Mouse (Mus musculus): ENCODE measurements around the gene Olfr1039. TPM values are rescaled to one million over a fixed set of nuclear protein-coding genes. Genes with fewer than 3 reads are reported as not detected.
"Not testable (repeated sequence)": the region's sequence is repeated elsewhere in the genome, so short reads cannot be mapped to it uniquely, and the experiment has no call there.

Gene Olfr1039
- polyA plus RNA-seq (2012; ENCODE audit: insufficient read depth, insufficient read length, missing spikeins), result not detected in 2 replicates

DNA sequence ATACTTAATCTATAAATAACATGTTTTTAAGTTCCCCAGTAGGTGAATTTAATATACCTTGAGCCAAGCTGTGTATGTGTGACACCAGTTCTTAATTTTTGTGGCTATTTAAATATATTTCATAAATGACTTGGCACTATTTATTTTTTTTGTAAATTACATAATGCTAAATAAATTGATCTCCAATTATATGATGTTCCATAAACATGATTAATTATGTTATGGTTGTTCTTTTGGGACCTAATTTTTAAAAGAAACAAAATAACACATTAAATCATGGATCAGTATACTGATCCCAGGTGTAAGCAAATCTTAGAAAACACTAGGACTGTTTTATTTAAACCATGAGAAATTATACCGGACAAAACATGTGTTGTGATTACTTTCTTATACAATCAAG, at the start of gene Olfr1039:
Olfr1039 (minus strand) TSS at position 101 of the 400 bp plus-strand sequence.
- Histone ChIP-seq H3K4me1 (ENCODE audit: control insufficient read depth, insufficient read depth, insufficient read length, low read length) (no peaks in the 10 kb centered on the region), H3K27ac (replicated peaks; ENCODE audit: low read depth, low read length) (no peak within 1 kb of the TSS)

DNA sequence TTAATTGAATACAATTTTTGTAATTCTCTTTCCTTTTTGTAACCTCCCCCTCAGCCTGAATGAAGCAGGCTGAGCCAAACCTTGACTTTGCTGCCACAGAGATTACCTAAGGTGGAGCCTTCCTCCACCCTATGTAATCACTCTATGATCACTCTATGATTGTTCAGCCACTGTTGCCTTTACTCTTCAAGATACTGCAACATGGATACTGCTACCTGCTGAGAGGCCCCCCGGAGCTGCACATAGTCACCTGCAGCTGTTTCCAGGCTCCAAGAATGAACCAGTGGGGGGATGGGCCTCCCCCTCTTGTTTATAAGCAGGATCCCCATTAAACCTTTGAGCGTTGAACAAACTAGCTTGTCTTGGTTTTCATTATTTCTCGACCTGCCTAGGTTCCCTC, 44.2 kb upstream of the Olfr1039 start:
- no peak overlapping the region for H3K4me3 ChIP-seq (ENCODE audit: insufficient read depth, low read depth, low read length)
- H3K27ac ChIP-seq (replicated peaks; ENCODE audit: low read depth, low read length), result no peak overlapping the region
- H3K4me1 ChIP-seq (ENCODE audit: control insufficient read depth, insufficient read depth, insufficient read length, low read length), result no peaks in the 10 kb centered on the region

More for the DNA sequence above, at the start of gene Olfr1039:
- no peak within 1 kb of the TSS for H3K4me3 ChIP-seq (ENCODE audit: insufficient read depth, low read depth, low read length)

DNA sequence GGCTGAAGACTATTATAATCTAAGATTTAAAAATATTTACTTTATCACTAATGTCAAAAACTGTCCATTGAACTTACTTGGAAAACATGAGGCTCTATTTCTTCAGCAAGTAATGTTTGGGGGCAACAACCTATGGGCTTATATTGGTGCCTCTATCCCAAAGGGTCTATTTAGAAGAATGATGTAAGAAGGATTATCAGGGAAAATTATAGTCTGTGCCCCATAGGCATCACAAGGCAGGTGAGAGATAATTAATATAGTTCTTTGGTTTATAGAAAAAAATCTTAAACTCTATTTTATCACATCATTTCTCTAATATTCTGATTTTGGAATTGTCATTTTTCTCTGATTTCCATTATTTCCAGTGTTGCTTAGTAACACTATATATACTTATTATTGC, 42.0 kb upstream of the Olfr1039 start, which contains the start of gene Olfr1044:
Olfr1044 (minus strand) TSS at position 101 of the 400 bp plus-strand sequence.
- H3K27ac ChIP-seq (replicated peaks; ENCODE audit: low read depth, low read length), result no peak within 1 kb of the TSS
- H3K4me3 ChIP-seq (ENCODE audit: insufficient read depth, low read depth, low read length), result no peak within 1 kb of the TSS
- H3K4me1 ChIP-seq (ENCODE audit: control insufficient read depth, insufficient read depth, insufficient read length, low read length), result no peaks in the 10 kb centered on the region

DNA sequence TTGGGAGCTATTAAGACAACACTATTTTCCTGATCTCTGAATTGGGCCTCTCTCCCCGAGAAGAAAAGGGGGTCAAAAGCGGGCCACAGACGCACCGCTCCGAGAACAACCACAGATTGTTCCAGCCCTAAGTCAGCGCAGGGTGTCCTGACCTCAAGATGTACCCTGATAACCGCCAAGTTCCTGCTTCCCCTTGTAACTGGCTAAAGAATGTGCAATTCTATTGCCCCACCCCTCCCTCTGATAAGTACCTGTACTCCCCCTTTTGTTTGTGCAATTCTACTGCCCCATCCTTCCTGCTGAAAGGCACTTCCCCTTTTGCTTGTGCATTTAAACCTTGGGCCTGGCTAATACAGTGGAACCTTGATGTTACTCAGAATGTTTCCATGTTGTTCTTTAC, 39.7 kb upstream of the Olfr1039 start:
- not testable (repeated sequence) for H3K4me3 ChIP-seq (ENCODE audit: insufficient read depth, low read depth, low read length); H3K27ac ChIP-seq (replicated peaks; ENCODE audit: low read depth, low read length); H3K4me1 ChIP-seq (ENCODE audit: control insufficient read depth, insufficient read depth, insufficient read length, low read length)

DNA sequence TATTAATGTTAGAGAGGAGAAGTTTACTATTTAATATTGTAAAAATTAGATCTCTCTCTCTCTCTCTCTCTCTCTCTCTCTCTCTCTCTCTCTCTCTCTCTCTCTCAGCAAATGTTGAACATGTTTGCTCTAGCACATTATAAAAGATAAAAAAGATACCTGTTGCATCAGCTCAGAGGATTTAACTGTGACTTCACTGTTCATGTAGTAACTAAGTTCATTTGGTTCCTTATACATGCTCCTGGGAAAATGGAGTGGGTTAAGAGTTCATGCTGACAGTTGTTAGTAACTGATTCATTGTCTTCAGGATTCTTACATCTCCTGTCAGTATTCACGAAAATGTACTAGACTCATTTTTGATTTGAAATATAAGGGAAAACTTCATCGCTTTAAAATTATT, 31.7 kb upstream of the Olfr1039 start, which contains the start of gene Olfr1043:
Olfr1043 (minus strand) TSS at position 101 of the 400 bp plus-strand sequence.
- Histone ChIP-seq H3K4me1 (ENCODE audit: control insufficient read depth, insufficient read depth, insufficient read length, low read length) (no peaks in the 10 kb centered on the region), H3K27ac (replicated peaks; ENCODE audit: low read depth, low read length) (no peak within 1 kb of the TSS), H3K4me3 (ENCODE audit: insufficient read depth, low read depth, low read length) (no peak within 1 kb of the TSS)

DNA sequence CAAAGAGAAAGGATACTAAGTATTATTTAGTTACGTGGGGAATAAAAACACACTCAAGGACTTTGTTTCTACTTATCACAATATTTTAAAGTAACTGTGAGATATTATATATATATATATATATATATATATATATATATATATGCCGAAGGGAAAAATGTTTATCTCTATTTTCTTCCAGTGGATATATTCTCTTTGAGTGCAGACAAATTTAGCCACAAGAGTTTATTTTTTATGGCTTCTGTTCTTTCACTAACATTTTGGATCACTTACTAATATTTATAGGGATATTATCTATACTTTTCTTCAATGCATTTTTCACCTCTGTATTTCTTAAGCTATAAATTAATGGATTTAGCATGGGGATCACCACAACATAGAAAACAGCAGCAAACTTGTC, 26.0 kb upstream of the Olfr1039 start, which contains the start of gene Olfr1042:
Olfr1042 (minus strand) TSS at position 101 of the 400 bp plus-strand sequence.
- Histone ChIP-seq H3K4me3 (ENCODE audit: insufficient read depth, low read depth, low read length) (no peak within 1 kb of the TSS), H3K4me1 (ENCODE audit: control insufficient read depth, insufficient read depth, insufficient read length, low read length) (no peaks in the 10 kb centered on the region), H3K27ac (replicated peaks; ENCODE audit: low read depth, low read length) (no peak within 1 kb of the TSS)

DNA sequence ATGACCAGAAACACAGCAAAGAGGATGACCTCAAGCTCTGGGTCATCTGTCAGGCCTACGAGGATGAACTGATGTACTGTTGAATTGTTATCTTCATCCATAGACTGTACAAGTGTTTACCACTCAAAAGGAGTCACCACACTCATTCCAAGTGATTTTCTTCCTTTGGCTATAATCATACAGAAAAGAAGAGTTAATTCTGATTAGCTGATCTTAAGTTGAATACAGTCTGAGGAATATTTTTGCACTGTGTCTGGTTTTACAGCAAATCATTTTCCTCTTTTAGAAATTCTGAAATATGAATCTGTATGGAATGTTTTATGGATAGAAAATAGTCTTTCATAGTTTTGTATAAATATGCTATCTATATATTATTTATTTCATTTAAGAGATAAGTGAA, 10.9 kb upstream of the Olfr1039 start, which contains the start of gene Olfr1040:
Olfr1040 (minus strand) TSS at position 101 of the 400 bp plus-strand sequence.
- no peaks in the 10 kb centered on the region for H3K4me1 ChIP-seq (ENCODE audit: control insufficient read depth, insufficient read depth, insufficient read length, low read length)
- H3K27ac ChIP-seq (replicated peaks; ENCODE audit: low read depth, low read length), result no peak within 1 kb of the TSS
- H3K4me3 ChIP-seq (ENCODE audit: insufficient read depth, low read depth, low read length), result no peak within 1 kb of the TSS

DNA sequence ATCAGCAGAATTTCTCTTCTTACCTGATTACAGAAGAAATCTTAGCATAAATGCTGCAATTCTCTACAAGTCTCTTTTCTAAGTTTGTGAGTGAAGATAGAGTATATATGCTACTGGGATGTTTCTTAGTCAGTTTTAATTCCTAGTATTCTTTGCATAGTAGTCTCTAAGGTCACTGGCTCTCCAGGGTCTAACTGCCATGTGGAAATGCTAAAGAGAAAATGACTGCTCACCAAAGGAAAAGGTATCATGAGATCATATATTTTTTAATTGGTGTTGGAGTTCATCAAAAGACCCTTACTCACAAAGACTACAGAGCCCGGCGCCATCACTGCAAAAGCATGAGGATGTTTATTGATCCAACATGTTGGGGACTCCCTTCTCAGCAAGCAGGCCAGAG, 48.4 kb downstream of the Olfr1039 start, which contains the start of gene Olfr1037:
Olfr1037 (minus strand) TSS at position 101 of the 400 bp plus-strand sequence.
- Histone ChIP-seq H3K4me3 (ENCODE audit: insufficient read depth, low read depth, low read length) (no peak within 1 kb of the TSS), H3K4me1 (ENCODE audit: control insufficient read depth, insufficient read depth, insufficient read length, low read length) (no peaks in the 10 kb centered on the region), H3K27ac (replicated peaks; ENCODE audit: low read depth, low read length) (no peak within 1 kb of the TSS)

DNA sequence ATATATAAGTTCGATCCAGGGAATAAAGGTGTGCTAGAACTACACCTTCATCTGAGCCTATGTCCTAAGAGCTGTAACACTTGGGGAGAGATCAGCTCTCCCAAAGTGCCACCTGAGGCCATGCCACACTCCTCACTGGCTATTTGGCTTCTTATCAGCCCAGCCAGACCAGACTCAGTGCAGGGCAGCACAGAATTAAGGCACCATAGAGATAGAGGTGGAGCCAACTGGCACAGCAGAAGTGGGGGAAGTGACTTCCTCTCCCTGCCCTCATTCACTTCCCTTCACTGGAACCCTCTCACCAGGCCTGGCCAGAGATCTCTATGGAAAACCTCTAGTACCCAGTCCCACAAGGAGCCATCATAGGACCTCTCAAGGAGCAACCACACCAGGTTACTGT, 55.2 kb downstream of the Olfr1039 start:
- H3K27ac ChIP-seq (replicated peaks; ENCODE audit: low read depth, low read length); H3K4me3 ChIP-seq (ENCODE audit: insufficient read depth, low read depth, low read length); H3K4me1 ChIP-seq (ENCODE audit: control insufficient read depth, insufficient read depth, insufficient read length, low read length): not testable (repeated sequence)

Other genes starting within 250 kb of the Olfr1039 start
- gene Olfr1024, start 230.9 kb downstream of the Olfr1039 start, polyA plus RNA-seq (2012; ENCODE audit: insufficient read depth, insufficient read length, missing spikeins), result not detected in 2 replicates
- not detected in 2 replicates for gene Olfr1025-ps1, start 220.7 kb downstream of the Olfr1039 start, polyA plus RNA-seq (2012; ENCODE audit: insufficient read depth, insufficient read length, missing spikeins)
- gene Olfr1026, start 214.4 kb downstream of the Olfr1039 start, polyA plus RNA-seq (2012; ENCODE audit: insufficient read depth, insufficient read length, missing spikeins), result not detected in 2 replicates
- gene Olfr1028, start 185.5 kb downstream of the Olfr1039 start, polyA plus RNA-seq (2012; ENCODE audit: insufficient read depth, insufficient read length, missing spikeins), result not detected in 2 replicates
- gene Olfr1029, start 162.0 kb downstream of the Olfr1039 start, polyA plus RNA-seq (2012; ENCODE audit: insufficient read depth, insufficient read length, missing spikeins), result not detected in 2 replicates
- gene Olfr1030, start 156.7 kb downstream of the Olfr1039 start, polyA plus RNA-seq (2012; ENCODE audit: insufficient read depth, insufficient read length, missing spikeins), result not detected in 2 replicates
- not detected in 2 replicates for gene Olfr1031, start 145.6 kb downstream of the Olfr1039 start, polyA plus RNA-seq (2012; ENCODE audit: insufficient read depth, insufficient read length, missing spikeins)
- not detected in 2 replicates for gene Olfr1032, start 130.4 kb downstream of the Olfr1039 start, polyA plus RNA-seq (2012; ENCODE audit: insufficient read depth, insufficient read length, missing spikeins)
- 2.5 TPM in 1 of 2 replicates, not detected in the other for gene Olfr1033, start 115.3 kb downstream of the Olfr1039 start, polyA plus RNA-seq (2012; ENCODE audit: insufficient read depth, insufficient read length, missing spikeins)
- gene Olfr1034, start 90.1 kb downstream of the Olfr1039 start, polyA plus RNA-seq (2012; ENCODE audit: insufficient read depth, insufficient read length, missing spikeins), result not detected in 2 replicates
- gene Olfr1036, start 61.9 kb downstream of the Olfr1039 start, polyA plus RNA-seq (2012; ENCODE audit: insufficient read depth, insufficient read length, missing spikeins), result not detected in 2 replicates
- gene Olfr1037, start 48.5 kb downstream of the Olfr1039 start, polyA plus RNA-seq (2012; ENCODE audit: insufficient read depth, insufficient read length, missing spikeins), result not detected in 2 replicates
- gene Olfr1040, start 10.8 kb upstream of the Olfr1039 start, polyA plus RNA-seq (2012; ENCODE audit: insufficient read depth, insufficient read length, missing spikeins), result not detected in 2 replicates
- not detected in 2 replicates for gene Olfr1042, start 25.9 kb upstream of the Olfr1039 start, polyA plus RNA-seq (2012; ENCODE audit: insufficient read depth, insufficient read length, missing spikeins)
- not detected in 2 replicates for gene Olfr1043, start 31.6 kb upstream of the Olfr1039 start, polyA plus RNA-seq (2012; ENCODE audit: insufficient read depth, insufficient read length, missing spikeins)
- not detected in 2 replicates for gene Olfr1044, start 41.9 kb upstream of the Olfr1039 start, polyA plus RNA-seq (2012; ENCODE audit: insufficient read depth, insufficient read length, missing spikeins)
- gene Olfr52, start 49.8 kb upstream of the Olfr1039 start, polyA plus RNA-seq (2012; ENCODE audit: insufficient read depth, insufficient read length, missing spikeins), result not detected in 2 replicates
- not detected in 2 replicates for gene Olfr1045, start 67.1 kb upstream of the Olfr1039 start, polyA plus RNA-seq (2012; ENCODE audit: insufficient read depth, insufficient read length, missing spikeins)
- gene Olfr1046, start 83.4 kb upstream of the Olfr1039 start, polyA plus RNA-seq (2012; ENCODE audit: insufficient read depth, insufficient read length, missing spikeins), result not detected in 2 replicates
- gene Olfr1047, start 95.5 kb upstream of the Olfr1039 start, polyA plus RNA-seq (2012; ENCODE audit: insufficient read depth, insufficient read length, missing spikeins), result not detected in 2 replicates
- gene Olfr1048, start 104.4 kb upstream of the Olfr1039 start, polyA plus RNA-seq (2012; ENCODE audit: insufficient read depth, insufficient read length, missing spikeins), result not detected in 2 replicates
- gene Olfr1049, start 122.4 kb upstream of the Olfr1039 start, polyA plus RNA-seq (2012; ENCODE audit: insufficient read depth, insufficient read length, missing spikeins), result not detected in 2 replicates
- not detected in 2 replicates for gene Olfr1051, start 143.2 kb upstream of the Olfr1039 start, polyA plus RNA-seq (2012; ENCODE audit: insufficient read depth, insufficient read length, missing spikeins)
- gene Olfr1052, start 156.5 kb upstream of the Olfr1039 start, polyA plus RNA-seq (2012; ENCODE audit: insufficient read depth, insufficient read length, missing spikeins), result not detected in 2 replicates
- gene Olfr1053, start 179.4 kb upstream of the Olfr1039 start, polyA plus RNA-seq (2012; ENCODE audit: insufficient read depth, insufficient read length, missing spikeins), result not detected in 2 replicates
- gene Olfr1054, start 199.5 kb upstream of the Olfr1039 start, polyA plus RNA-seq (2012; ENCODE audit: insufficient read depth, insufficient read length, missing spikeins), result not detected in 2 replicates
- gene Olfr1055, start 214.4 kb upstream of the Olfr1039 start, polyA plus RNA-seq (2012; ENCODE audit: insufficient read depth, insufficient read length, missing spikeins), result not detected in 2 replicates
- gene Olfr1056, start 226.5 kb upstream of the Olfr1039 start, polyA plus RNA-seq (2012; ENCODE audit: insufficient read depth, insufficient read length, missing spikeins), result not detected in 2 replicates
- gene Olfr1057, start 242.5 kb upstream of the Olfr1039 start, polyA plus RNA-seq (2012; ENCODE audit: insufficient read depth, insufficient read length, missing spikeins), result not detected in 2 replicates